Comparison of ENCODE assay signal across 26 mouse cellular contexts in genomic region chr9:96138958-96139357, GRCm38 (mm10).
"Had no signal": no experiment of that assay in that cellular context is flagged by ENCODE, and none has a peak within 500 bp of the region (broad histone marks: within the 10 kb centered on the region; RNA-seq: fewer than 3 reads in every experiment).

No protein-coding gene starts in this region.

- H3K9ac ChIP-seq: heart, embryonic 13.5 days; heart, embryonic 15.5 days; hindbrain, embryonic 12.5 days; hindbrain, embryonic 14.5 days; intestine, embryonic 15.5 days; limb, embryonic 12.5 days; limb, embryonic 15.5 days; liver, embryonic 12.5 days; liver, embryonic 14.5 days had no signal

- DNase-seq: gastrocnemius, postnatal 14 days; gastrocnemius, postnatal 36 days; heart, adult 18-20 months; heart, postnatal 14 days; heart, postnatal 36 days; kidney, adult 18-20 months; kidney, adult 8-10 months; kidney, postnatal 10 days; kidney, postnatal 25 days; kidney, postnatal 4 days; layer of hippocampus, adult 9-11 months; layer of hippocampus, postnatal 36 days; left cerebral cortex, postnatal 4 days had no signal

- H3K4me1 ChIP-seq: heart, embryonic 15.5 days; hindbrain, embryonic 12.5 days; intestine, embryonic 15.5 days; limb, embryonic 12.5 days; limb, embryonic 15.5 days; liver, embryonic 12.5 days had no signal

- ATAC-seq: hindbrain, embryonic 16.5 days; inflammation-experienced regulatory T-cells, adult 6 months; intestine, embryonic 15.5 days; intestine, postnatal 0 days; liver, embryonic 12.5 days had no signal

- H3K36me3 ChIP-seq: heart, embryonic 15.5 days; hindbrain, embryonic 12.5 days; intestine, embryonic 15.5 days; limb, embryonic 12.5 days; liver, embryonic 12.5 days had no signal

- H3K4me3 ChIP-seq: heart, embryonic 10.5 days; heart, embryonic 13.5 days; heart, embryonic 15.5 days; hindbrain, embryonic 12.5 days; intestine, embryonic 15.5 days; limb, embryonic 12.5 days; limb, embryonic 15.5 days; liver, embryonic 12.5 days had no signal

- H3K9me3 ChIP-seq: heart, embryonic 10.5 days; heart, embryonic 13.5 days; heart, embryonic 15.5 days; hindbrain, embryonic 12.5 days; intestine, embryonic 15.5 days; limb, embryonic 12.5 days; limb, embryonic 15.5 days; liver, embryonic 12.5 days had no signal

- H3K27me3 ChIP-seq: heart, embryonic 13.5 days; heart, embryonic 15.5 days; hindbrain, embryonic 12.5 days; intestine, embryonic 15.5 days; limb, embryonic 12.5 days; limb, embryonic 15.5 days; liver, embryonic 12.5 days had no signal

- H3K27ac ChIP-seq: heart, embryonic 10.5 days; heart, embryonic 13.5 days; heart, embryonic 15.5 days; hindbrain, embryonic 12.5 days; hindbrain, embryonic 14.5 days; intestine, embryonic 15.5 days; limb, embryonic 12.5 days; limb, embryonic 15.5 days; liver, embryonic 12.5 days; liver, embryonic 14.5 days had no signal

- H3K4me2 ChIP-seq: heart, embryonic 13.5 days; heart, embryonic 15.5 days; hindbrain, embryonic 12.5 days; hindbrain, embryonic 14.5 days; intestine, embryonic 15.5 days; limb, embryonic 12.5 days; limb, embryonic 15.5 days; liver, embryonic 12.5 days had no signal
